Mouse (Mus musculus) left cerebral cortex, postnatal 4 days (tissue): ENCODE results near the gene Adamtsl1. TPM values are rescaled to one million over a fixed set of nuclear protein-coding genes. Genes with fewer than 3 reads are reported as not detected.

ENCODE experiments used
- DNase-seq: peaks from one replicate; pipeline ENCODE4 v3.0.0-alpha.2; 2022
- intact Hi-C: fragments of 180-260 bp; cut with DNase I; formaldehyde crosslinking; loops from one replicate; pipeline ENCODE4 v1.15.1; 2025
- total RNA-seq, 2 experiments: library from RNA; stranded (reverse); gene quantifications; 2 replicates each; pipeline ENCODE4 v1.2.3; 2021

Adamtsl1 gene
- total RNA-seq, 2 experiments from 2014 or later, result 12.3 to 12.4 TPM

- intact Hi-C loops, result no loop called here
- DNase-seq, result no peak
Observed at GRCm38 (mm10) chr4:86159362-86159761, 645.4 kb downstream of the Adamtsl1 start.

DNA sequence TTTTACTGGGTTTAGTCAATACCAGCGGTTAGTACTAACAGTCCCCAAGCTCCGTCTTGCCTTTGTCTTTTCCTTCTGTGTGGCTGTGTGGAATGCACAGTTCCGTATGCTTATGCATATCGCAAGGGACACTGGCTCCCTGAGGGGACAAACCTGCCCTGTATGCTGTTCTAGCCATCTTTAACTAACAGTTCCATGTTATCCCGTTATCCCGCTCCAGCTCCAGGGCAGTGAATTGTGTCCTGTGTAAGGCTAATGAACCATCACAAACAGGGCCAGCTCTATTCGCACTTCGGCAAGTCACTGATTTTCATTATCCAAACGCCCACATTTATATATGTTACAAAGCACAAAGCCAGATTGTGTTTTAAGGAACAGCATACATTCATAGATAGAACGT, 656.8 kb downstream of the Adamtsl1 start:
- DNase-seq, result no peak
- intact Hi-C loops, result no loop called here

DNA sequence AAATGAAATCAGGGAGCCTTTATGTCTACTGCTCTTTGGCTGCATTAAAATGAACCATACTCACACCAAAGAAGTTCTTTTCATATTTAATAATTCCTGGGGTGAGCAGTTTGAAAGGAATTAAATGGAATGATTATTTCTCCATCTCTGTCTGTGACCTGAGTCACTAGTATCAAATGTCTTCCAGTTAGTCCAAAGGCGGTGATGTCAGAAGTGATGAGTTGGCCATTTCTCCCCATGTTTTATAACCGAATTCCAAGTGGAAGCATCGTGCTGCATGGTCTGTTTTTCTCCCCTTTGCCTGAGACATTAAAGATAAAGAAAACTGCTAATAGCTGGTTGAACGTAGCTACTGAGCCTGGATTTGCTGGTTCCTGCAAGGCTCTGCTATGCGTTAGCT, 657.5 kb downstream of the Adamtsl1 start:
- intact Hi-C loops, result no loop called here
- DNase-seq, result no peak

DNA sequence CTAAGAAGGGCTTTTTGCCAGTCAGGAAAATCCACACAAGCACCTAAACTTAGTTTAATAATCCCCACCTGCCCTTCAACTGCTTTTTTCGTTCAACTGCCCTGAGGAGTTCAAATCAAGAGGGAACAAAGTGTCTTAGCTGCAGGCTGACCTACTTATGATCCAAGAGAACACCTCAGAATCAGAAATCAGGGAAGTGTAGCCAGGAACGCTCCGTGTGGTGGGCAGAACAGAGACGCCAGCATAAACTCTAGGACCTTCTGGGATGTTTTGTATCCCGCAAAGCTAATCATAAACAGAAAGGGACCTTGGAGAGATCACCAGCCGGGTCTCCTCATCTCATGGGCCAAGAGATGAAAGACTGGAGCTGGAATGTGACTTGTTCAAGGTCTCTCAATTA, 663.5 kb downstream of the Adamtsl1 start:
- intact Hi-C loops, result no loop called here
- DNase-seq, result no peak

- intact Hi-C loops, result no loop called here
- peak; percentile 7 for DNase-seq
Observed at GRCm38 (mm10) chr4:86178116-86178515, 664.1 kb downstream of the Adamtsl1 start.

DNA sequence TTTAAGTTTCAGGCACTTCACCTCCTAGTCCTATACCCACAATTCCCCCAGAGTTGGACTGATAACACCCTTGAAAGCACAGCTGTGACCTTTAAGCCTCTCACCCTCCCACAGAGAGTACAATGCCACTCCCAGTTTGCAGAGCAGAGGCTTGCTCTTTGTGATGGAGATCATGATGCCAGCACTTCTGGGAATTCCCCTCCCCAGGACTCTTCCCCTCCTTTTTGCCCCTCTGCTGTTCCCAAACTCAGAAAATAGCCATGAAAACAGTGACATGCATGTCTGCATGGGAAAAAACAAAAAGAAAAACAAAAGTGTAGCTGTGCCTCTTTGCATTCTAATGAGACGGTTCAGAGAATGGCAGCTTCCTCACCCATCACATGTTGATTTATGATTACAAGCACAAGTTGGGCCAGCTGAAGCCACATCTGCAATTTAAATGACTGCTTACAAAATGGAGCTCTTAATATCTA, 669.8 kb downstream of the Adamtsl1 start:
- intact Hi-C loops, result no loop called here
- no peak for DNase-seq

DNA sequence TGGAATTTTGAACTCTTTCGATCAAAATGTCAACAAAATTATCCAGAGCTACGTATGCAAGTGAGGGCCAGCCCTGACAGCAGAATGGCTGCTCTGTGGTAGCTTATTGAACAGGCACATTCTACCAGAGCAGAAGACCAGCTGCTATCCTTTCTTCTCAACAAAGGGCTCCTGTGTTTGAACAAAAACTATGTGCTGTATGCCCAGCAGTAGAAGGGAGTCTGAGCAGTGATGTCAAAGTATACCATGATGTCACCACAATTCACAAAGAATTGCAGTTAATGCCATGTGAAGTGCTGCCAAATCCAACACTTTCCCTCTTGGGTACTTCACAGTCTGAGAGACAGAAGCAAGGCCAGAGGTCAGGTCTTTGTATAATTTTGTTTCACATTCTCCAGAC, 675.9 kb downstream of the Adamtsl1 start:
- no peak for DNase-seq
- intact Hi-C loops, result no loop called here

DNA sequence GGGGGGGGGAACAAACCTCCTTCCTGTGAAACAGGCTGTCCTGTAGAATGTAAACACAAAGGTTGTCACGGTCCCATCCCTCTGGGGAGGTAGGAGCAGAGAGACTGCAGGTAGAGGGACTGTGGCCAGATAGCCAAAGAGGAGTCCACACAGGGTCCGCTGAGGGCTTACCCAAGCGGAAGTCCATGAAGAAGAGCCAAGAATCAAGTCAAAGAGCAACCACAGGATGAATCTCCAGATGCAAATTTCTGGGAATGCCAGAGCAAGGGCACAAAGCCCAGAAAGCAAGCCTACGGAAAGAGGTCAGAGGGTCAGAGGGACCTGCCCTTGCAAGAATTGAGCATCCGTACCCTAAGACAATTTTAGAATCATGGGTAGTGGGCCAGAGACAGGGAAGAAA, 677.2 kb downstream of the Adamtsl1 start:
- DNase-seq, result no peak
- intact Hi-C loops, result no loop called here

- DNase-seq, result no peak
Observed at GRCm38 (mm10) chr4:86201766-86202165, 687.8 kb downstream of the Adamtsl1 start.

GRCm38 (mm10) chr4:86203288-86203687, 689.3 kb downstream of the Adamtsl1 start:
- DNase-seq, result no peak
- intact Hi-C loops, result no loop called here

More at GRCm38 (mm10) chr4:86201766-86202165, 687.8 kb downstream of the Adamtsl1 start:
- intact Hi-C loops, result no loop called here

DNA sequence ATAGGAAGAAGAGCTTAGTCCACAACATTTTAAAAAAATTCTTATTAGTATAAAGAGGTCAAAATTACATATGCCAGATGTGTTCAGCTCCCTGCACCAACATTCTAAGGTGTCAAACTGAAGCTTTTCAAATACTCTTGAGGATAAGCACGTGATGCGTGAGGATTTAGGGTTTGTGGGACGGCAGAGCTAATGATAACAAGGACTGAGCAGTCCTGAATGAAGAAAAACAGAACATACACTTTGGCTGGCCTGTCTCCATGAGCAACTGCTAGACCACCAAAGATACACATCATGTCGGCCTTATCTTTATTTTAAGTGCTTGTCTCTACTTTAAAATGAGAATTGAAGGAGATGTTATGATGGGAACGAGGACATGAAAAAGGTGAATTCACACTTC, 710.9 kb downstream of the Adamtsl1 start:
- DNase-seq, result no peak
- intact Hi-C loops, result no loop called here

DNA sequence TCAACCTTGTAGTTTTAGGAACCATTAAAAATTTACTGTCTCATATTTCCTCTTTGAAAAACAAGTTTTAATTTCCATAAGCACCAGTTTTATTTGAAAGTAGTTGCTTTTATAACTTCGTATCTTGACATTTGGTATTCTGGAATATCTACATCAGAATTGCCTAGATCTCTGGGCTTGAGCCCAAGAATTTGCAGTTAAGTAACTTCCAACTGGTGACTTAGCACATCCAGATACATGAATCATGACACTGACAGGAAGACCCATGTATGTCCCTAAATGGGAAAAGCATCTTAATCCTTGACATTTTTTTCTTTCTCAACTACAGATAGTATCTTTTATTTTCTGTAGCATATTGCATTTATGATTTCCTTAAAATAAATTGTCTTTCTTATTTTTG, 713.1 kb downstream of the Adamtsl1 start:
- no peak for DNase-seq
- intact Hi-C loops, result no loop called here

DNA sequence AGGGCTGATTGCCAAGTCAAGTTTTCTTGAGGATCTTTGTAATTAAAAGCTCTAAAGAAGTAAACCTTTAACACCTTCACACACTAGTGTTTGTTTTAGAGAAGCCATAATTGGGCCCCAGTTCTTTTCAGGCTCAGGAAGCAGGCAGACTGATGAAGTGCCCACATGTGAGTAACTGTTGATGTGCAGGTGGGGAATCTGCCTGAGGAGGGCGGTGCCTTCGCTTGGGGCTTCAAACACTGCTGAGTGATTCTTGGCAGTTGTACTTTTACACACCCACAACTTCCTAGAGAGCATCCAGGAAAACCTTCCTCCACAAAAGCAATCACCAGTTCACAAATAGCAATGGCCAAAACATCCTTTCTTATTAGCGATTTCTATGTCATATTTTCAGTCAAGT, 719.2 kb downstream of the Adamtsl1 start:
- intact Hi-C loops, result no loop called here
- no peak for DNase-seq

- DNase-seq, result no peak
- intact Hi-C loops, result no loop called here
Observed at GRCm38 (mm10) chr4:86241854-86242424, 728.0 kb downstream of the Adamtsl1 start.

DNA sequence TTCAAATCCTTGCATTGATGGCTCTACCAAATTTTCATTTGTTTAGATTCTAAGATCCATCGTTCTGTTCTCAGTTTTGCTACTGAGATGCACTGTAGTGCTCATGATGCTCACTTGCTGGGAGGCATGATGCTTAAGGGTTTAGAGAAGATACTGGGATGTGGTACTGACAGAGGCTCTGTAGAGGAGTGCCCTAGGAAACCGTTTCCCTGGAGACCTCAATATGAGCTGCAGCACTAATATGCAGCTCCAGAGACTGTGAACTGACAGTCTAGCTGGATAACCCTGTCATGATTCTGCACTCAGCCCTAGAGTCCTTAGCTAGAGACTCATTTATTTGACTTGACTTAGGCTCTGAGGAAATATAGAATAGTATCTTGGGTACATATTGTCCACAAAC, 756.1 kb downstream of the Adamtsl1 start:
- DNase-seq, result no peak
- intact Hi-C loops, result no loop called here

GRCm38 (mm10) chr4:86273703-86274355, 759.9 kb downstream of the Adamtsl1 start:
- no peak for DNase-seq
- intact Hi-C loops, result no loop called here

DNA sequence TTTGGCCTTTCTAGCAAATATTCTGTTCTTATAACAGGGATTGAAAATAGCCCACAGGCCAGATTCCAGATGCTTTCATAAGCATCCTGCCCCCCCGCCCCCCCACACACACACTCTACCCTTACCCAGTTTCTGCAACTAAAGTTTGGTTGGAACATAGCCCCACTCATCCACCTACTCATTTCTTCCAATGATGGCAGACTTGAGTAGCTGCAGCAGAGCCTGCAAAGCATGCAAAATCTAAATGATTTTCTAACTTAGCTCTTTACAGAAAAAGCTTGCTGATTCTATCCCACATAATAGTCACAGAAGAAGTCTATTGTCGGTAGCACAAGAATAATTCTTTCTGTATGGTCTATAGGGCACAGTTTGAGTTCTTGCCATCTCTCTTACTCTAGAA, 760.7 kb downstream of the Adamtsl1 start:
- intact Hi-C loops, result no loop called here
- DNase-seq, result no peak

- DNase-seq, result no peak
- intact Hi-C loops, result no loop called here
Observed at GRCm38 (mm10) chr4:86276021-86276813, 762.2 kb downstream of the Adamtsl1 start.

- intact Hi-C loops, result no loop called here
- no peak for DNase-seq
Observed at GRCm38 (mm10) chr4:86278546-86278945, 764.6 kb downstream of the Adamtsl1 start.

DNA sequence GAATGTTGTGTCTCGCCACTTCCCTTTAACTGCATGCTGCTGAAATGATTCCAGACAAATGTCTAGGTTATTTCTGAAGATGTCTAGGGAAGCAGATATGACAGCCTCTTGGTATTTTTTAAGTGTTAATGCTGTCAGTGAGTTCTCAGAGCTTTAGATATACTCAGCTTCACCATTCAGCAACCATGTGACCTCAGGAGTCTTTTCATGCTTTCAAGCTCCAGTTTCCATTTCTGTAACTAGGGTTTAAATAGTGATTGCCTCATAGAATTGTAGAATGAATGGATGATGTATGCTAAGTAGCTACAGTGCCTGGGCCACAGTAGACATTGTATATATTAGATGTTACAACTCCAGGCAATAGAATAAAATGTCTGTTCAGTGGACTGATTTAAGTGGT, 772.6 kb downstream of the Adamtsl1 start:
- DNase-seq, result no peak
- intact Hi-C loops, result no loop called here

DNA sequence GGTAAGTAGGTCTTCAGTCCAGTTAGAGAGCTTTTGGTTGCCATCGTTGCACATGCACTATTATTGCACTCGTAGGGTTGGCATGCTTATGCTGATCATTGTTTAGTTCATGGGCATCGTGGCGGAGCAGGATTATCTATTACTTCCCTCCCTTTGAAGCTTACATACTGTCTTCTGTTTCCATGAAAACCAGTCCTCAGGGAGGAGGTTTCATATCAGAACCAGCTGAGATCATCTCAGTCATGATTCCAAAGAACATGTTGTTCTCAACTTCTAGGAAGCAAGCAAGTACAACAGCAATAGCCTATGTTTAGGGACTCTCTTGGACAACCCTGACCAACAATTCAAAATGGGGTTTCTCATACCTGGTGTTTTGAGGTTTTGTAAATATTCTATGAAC, 774.3 kb downstream of the Adamtsl1 start:
- no peak for DNase-seq
- intact Hi-C loops, result no loop called here
